Mouse (Mus musculus): ENCODE data around the gene Scn4a. TPM values are rescaled to one million over a fixed set of nuclear protein-coding genes. Genes with fewer than 3 reads are reported as not detected.

Gene Scn4a
- polyA plus RNA-seq, 1 experiment from 2014 or later: not detected

GRCm38 (mm10) chr11:106274971-106275411 lies 78.1 kb downstream of the Scn4a start:
- 88% methylated on average over 7 of the region's 7 CpGs for WGBS
- ATAC-seq (ENCODE audit: low read depth): no peak

GRCm38 (mm10) chr11:106274374-106274773 lies 78.7 kb downstream of the Scn4a start:
- no peak overlapping the region for H3K4me3 ChIP-seq (ENCODE audit: low read depth, low read length)
- WGBS: 86% methylated on average over 1 of the region's 1 CpGs
- peaks cover 8% of the 10 kb centered on the region for H3K4me1 ChIP-seq (ENCODE audit: control insufficient read depth, insufficient read depth, low read length)
- ATAC-seq (ENCODE audit: low read depth): no peak
- H3K9me3 ChIP-seq (ENCODE audit: control insufficient read depth, low read length): no peaks in the 10 kb centered on the region
- H3K27ac ChIP-seq (ENCODE audit: low read depth, low read length): no peak overlapping the region
- H3K9ac ChIP-seq (replicated peaks; ENCODE audit: low read depth, low read length): no peak overlapping the region
- H3K27me3 ChIP-seq (ENCODE audit: control insufficient read depth, insufficient read depth, low read length): no peaks in the 10 kb centered on the region
- H3K4me2 ChIP-seq (ENCODE audit: low read depth, low read length): no peak overlapping the region
- no peaks in the 10 kb centered on the region for H3K36me3 ChIP-seq (ENCODE audit: control insufficient read depth, insufficient read depth, low read length)

More at GRCm38 (mm10) chr11:106274971-106275411, 78.1 kb downstream of the Scn4a start:
- H3K36me3 ChIP-seq (ENCODE audit: control insufficient read depth, insufficient read depth, low read length): no peaks in the 10 kb centered on the region
- H3K4me1 ChIP-seq (ENCODE audit: control insufficient read depth, insufficient read depth, low read length): peaks cover 8% of the 10 kb centered on the region
- no peaks in the 10 kb centered on the region for H3K9me3 ChIP-seq (ENCODE audit: control insufficient read depth, low read length)
- H3K9ac ChIP-seq (replicated peaks; ENCODE audit: low read depth, low read length): no peak overlapping the region
- H3K4me3 ChIP-seq (ENCODE audit: low read depth, low read length): no peak overlapping the region
- H3K27me3 ChIP-seq (ENCODE audit: control insufficient read depth, insufficient read depth, low read length): no peaks in the 10 kb centered on the region
- no peak overlapping the region for H3K4me2 ChIP-seq (ENCODE audit: low read depth, low read length)
- no peak overlapping the region for H3K27ac ChIP-seq (ENCODE audit: low read depth, low read length)

- Histone ChIP-seq H3K36me3 (ENCODE audit: control insufficient read depth, insufficient read depth, low read length) (no peaks in the 10 kb centered on the region), H3K9me3 (ENCODE audit: control insufficient read depth, low read length) (no peaks in the 10 kb centered on the region), H3K27me3 (ENCODE audit: control insufficient read depth, insufficient read depth, low read length) (no peaks in the 10 kb centered on the region), H3K4me3 (ENCODE audit: low read depth, low read length) (no peak overlapping the region), H3K27ac (ENCODE audit: low read depth, low read length) (no peak overlapping the region), H3K9ac (replicated peaks; ENCODE audit: low read depth, low read length) (no peak overlapping the region), H3K4me2 (ENCODE audit: low read depth, low read length) (no peak overlapping the region; the same call in 1 of the 2 replicates), H3K4me1 (ENCODE audit: control insufficient read depth, insufficient read depth, low read length) (peaks cover 14% of the 10 kb centered on the region)
- no peak for ATAC-seq (ENCODE audit: low read depth)
- 96% methylated on average over 6 of the region's 6 CpGs for WGBS
Observed at GRCm38 (mm10) chr11:106273811-106274210, 79.3 kb downstream of the Scn4a start.

- Histone ChIP-seq H3K4me1 (ENCODE audit: control insufficient read depth, insufficient read depth, low read length) (peaks cover 19% of the 10 kb centered on the region), H3K4me3 (ENCODE audit: low read depth, low read length) (peak overlapping the region; percentile 89), H3K36me3 (ENCODE audit: control insufficient read depth, insufficient read depth, low read length) (no peaks in the 10 kb centered on the region), H3K27me3 (ENCODE audit: control insufficient read depth, insufficient read depth, low read length) (no peaks in the 10 kb centered on the region), H3K27ac (ENCODE audit: low read depth, low read length) (peak overlapping the region; percentile 56), H3K4me2 (ENCODE audit: low read depth, low read length) (peak overlapping the region; percentile 79), H3K9me3 (ENCODE audit: control insufficient read depth, low read length) (no peaks in the 10 kb centered on the region), H3K9ac (replicated peaks; ENCODE audit: low read depth, low read length) (peak overlapping the region; percentile 49)
- ATAC-seq (ENCODE audit: low read depth): peak; percentile 19; the same call in 1 of the 2 replicates
- 20% methylated on average over 16 of the region's 16 CpGs for WGBS
Observed at GRCm38 (mm10) chr11:106273311-106273684, 79.8 kb downstream of the Scn4a start.

- peaks cover 24% of the 10 kb centered on the region for H3K4me1 ChIP-seq (ENCODE audit: control insufficient read depth, insufficient read depth, low read length)
- no peaks in the 10 kb centered on the region for H3K9me3 ChIP-seq (ENCODE audit: control insufficient read depth, low read length)
- peak within 1 kb of the TSS; percentile 79 for H3K27ac ChIP-seq (ENCODE audit: low read depth, low read length)
- ATAC-seq (ENCODE audit: low read depth): peak; percentile 91
- peak within 1 kb of the TSS; percentile 89 for H3K4me3 ChIP-seq (ENCODE audit: low read depth, low read length)
- WGBS: 1% methylated on average over 69 of the region's 72 CpGs
- peak within 1 kb of the TSS; percentile 92 for H3K9ac ChIP-seq (replicated peaks; ENCODE audit: low read depth, low read length)
- H3K36me3 ChIP-seq (ENCODE audit: control insufficient read depth, insufficient read depth, low read length): no peaks in the 10 kb centered on the region
- no peaks in the 10 kb centered on the region for H3K27me3 ChIP-seq (ENCODE audit: control insufficient read depth, insufficient read depth, low read length)
- H3K4me2 ChIP-seq (ENCODE audit: low read depth, low read length): peak within 1 kb of the TSS; percentile 79
Observed at GRCm38 (mm10) chr11:106272644-106273310, 80.3 kb downstream of the Scn4a start, which contains the start of gene Smarcd2. Smarcd2 (minus strand) TSS chr11:106272972.

- no peaks in the 10 kb centered on the region for H3K27me3 ChIP-seq (ENCODE audit: control insufficient read depth, insufficient read depth, low read length)
- peak overlapping the region; percentile 92 for H3K9ac ChIP-seq (replicated peaks; ENCODE audit: low read depth, low read length)
- no peaks in the 10 kb centered on the region for H3K9me3 ChIP-seq (ENCODE audit: control insufficient read depth, low read length)
- no peaks in the 10 kb centered on the region for H3K36me3 ChIP-seq (ENCODE audit: control insufficient read depth, insufficient read depth, low read length)
- H3K4me3 ChIP-seq (ENCODE audit: low read depth, low read length): peak overlapping the region; percentile 89
- H3K27ac ChIP-seq (ENCODE audit: low read depth, low read length): peak overlapping the region; percentile 79
- peak; percentile 18 for ATAC-seq (ENCODE audit: low read depth)
- 1% methylated on average over 40 of the region's 41 CpGs for WGBS
- H3K4me1 ChIP-seq (ENCODE audit: control insufficient read depth, insufficient read depth, low read length): peaks cover 31% of the 10 kb centered on the region
- peak overlapping the region; percentile 79 for H3K4me2 ChIP-seq (ENCODE audit: low read depth, low read length)
Observed at GRCm38 (mm10) chr11:106271794-106272643, 81.1 kb downstream of the Scn4a start.

- 47% methylated on average over 5 of the region's 5 CpGs for WGBS
- no peak for ATAC-seq (ENCODE audit: low read depth)
Observed at GRCm38 (mm10) chr11:106271131-106271793, 81.8 kb downstream of the Scn4a start.

GRCm38 (mm10) chr11:106269060-106269431 lies 84.0 kb downstream of the Scn4a start:
- H3K4me1 ChIP-seq (ENCODE audit: control insufficient read depth, insufficient read depth, low read length): peaks cover 32% of the 10 kb centered on the region
- H3K9me3 ChIP-seq (ENCODE audit: control insufficient read depth, low read length): no peaks in the 10 kb centered on the region
- H3K27ac ChIP-seq (ENCODE audit: low read depth, low read length): peak overlapping the region; percentile 85
- peaks cover 17% of the 10 kb centered on the region for H3K36me3 ChIP-seq (ENCODE audit: control insufficient read depth, insufficient read depth, low read length)
- peak overlapping the region; percentile 32; the same call in 1 of the 2 replicates for H3K4me2 ChIP-seq (ENCODE audit: low read depth, low read length)
- 21% methylated on average over 3 of the region's 3 CpGs for WGBS
- H3K9ac ChIP-seq (replicated peaks; ENCODE audit: low read depth, low read length): no peak overlapping the region; the same call in 1 of the 2 replicates
- no peak overlapping the region for H3K4me3 ChIP-seq (ENCODE audit: low read depth, low read length)
- no peak for ATAC-seq (ENCODE audit: low read depth)
- no peaks in the 10 kb centered on the region for H3K27me3 ChIP-seq (ENCODE audit: control insufficient read depth, insufficient read depth, low read length)

More at GRCm38 (mm10) chr11:106271131-106271793, 81.8 kb downstream of the Scn4a start:
- Histone ChIP-seq H3K36me3 (ENCODE audit: control insufficient read depth, insufficient read depth, low read length) (no peaks in the 10 kb centered on the region; the same call in 1 of the 2 replicates), H3K4me1 (ENCODE audit: control insufficient read depth, insufficient read depth, low read length) (peaks cover 32% of the 10 kb centered on the region), H3K4me2 (ENCODE audit: low read depth, low read length) (peak overlapping the region; percentile 79), H3K9ac (replicated peaks; ENCODE audit: low read depth, low read length) (peak overlapping the region; percentile 92), H3K4me3 (ENCODE audit: low read depth, low read length) (peak overlapping the region; percentile 89), H3K9me3 (ENCODE audit: control insufficient read depth, low read length) (no peaks in the 10 kb centered on the region), H3K27me3 (ENCODE audit: control insufficient read depth, insufficient read depth, low read length) (no peaks in the 10 kb centered on the region), H3K27ac (ENCODE audit: low read depth, low read length) (peak overlapping the region; percentile 79; the same call in 1 of the 2 replicates)

All from neural tube, embryonic 14.5 days (tissue).